Mouse (Mus musculus) spleen, postnatal 36 days (tissue): ENCODE measurements at regions not wholly inside any gene's neighbourhood (a gene's known extent, or its start where the extent isn't known, plus 50 kb on each side); places are given as distances from the start of the nearest gene placed in this dataset.

Experiments used
- DNase-seq, 2 experiments: peaks; one replicate each; pipeline ENCODE4 v3.0.0; 2022; ENCODE audit warnings: low spot score in 2 of 2, mixed read lengths in 1 of 2

GRCm38 (mm10) chr11:114551262-114551661, 117.1 kb upstream of the Rpl38 start:
- no peak for DNase-seq

- DNase-seq = no peak
Observed at GRCm38 (mm10) chr11:114548658-114549057, 119.7 kb upstream of the Rpl38 start.

DNA sequence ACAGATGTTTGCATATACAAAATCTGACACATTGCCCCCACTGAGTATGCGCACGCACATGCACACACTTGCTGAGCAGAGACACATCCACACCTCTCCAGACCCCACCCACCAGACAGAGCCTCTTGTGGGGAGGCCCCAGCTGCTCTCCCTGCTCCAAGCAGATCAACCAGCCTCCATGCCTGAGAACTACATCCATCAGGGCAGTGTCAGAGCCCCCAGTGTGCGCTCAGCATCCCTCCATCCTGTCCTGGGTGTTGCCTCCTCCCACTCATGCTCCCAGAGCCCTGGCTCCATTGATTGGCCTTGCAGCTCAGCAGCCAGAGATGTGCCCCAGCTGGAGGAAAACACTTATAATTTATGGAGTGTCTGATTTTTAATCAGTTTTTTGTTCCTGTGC, 124.1 kb upstream of the Rpl38 start:
- DNase-seq = no peak

- DNase-seq = no peak
Observed at GRCm38 (mm10) chr11:114542167-114542566, 126.2 kb upstream of the Rpl38 start.

GRCm38 (mm10) chr11:114540503-114540902, 127.8 kb upstream of the Rpl38 start:
- DNase-seq = no peak

DNA sequence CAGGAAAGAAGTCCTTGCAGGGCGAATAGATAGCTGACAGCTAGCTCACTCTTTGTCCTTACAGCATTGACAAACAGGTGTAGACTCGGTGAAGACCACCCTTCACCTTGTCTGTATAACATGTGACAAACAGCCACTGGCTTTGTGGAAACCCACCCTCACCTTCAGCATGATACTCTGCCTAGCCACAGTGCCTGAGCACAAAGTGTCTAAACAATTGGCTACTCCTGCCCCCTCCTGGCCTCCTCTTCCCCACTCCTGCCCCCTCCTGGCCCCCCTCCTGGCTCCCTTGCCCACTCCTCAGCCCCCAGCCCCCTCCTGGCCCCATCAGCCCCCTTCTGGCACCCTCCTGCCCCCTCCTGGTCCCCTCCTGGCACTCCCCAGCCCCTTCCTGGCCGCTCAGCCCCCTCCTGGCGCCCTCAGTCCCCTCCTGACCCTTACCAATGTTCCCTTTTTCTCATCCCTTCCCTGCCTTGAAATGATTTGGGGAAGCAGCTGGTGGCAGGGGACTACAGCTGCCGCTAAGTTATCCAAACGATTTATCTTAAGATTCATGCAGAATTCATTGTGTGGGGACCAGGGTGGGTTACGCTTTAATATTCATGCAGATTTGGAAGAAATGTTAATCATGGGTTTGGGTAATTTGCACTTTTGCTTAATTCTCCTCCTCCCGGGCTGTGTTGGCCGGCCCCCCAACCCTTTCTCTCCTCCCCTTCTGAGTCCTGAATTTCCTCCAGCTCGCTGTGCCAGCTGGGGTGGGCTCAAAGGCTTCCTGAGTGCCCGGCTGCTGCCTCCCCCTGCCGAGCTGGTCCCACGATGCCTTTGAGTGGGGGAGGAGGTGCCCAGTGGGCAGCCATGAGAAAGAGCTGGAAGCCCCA, 131.5 kb upstream of the Rpl38 start:
- no peak for DNase-seq

DNA sequence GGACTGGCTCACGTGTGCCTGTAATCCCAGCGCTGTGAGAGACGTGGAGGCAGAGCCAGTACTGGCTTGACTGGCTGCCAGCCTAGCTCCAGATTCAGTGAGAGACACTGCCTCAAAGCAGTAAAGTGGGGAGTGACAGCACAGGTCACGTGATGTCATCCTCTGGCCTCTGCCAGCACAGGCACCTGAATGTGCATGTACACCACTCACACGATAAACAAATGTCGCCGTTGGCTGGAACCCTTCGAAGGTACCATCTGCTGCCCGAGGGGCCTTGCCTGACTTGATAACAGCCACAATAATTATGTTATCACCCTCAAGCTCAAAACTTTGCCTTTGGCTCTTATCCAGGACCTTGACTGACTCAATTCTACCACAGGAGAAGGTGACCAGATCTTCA, 132.4 kb upstream of the Rpl38 start:
- DNase-seq = no peak

DNA sequence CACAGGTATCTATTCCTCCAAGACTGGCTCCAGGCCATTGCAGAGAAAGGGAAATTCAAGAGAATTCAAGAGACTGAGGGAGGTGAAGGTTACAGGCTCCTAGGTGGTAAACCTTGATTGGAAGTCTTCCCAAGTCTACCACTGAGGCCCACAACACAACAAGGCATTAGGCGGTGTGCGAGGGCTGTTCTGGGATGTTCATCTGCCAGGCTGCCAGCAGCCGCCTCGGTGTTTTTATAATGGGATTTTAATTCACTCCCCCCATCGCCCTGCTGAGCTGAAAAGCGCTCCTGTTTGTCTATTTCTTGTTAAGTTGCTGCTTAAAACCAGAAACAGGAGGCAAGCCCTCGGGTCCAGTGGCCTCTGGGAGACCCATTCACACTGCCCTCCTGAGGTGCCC, 133.9 kb upstream of the Rpl38 start:
- DNase-seq = no peak

GRCm38 (mm10) chr11:114531241-114531765, 137.0 kb upstream of the Rpl38 start:
- DNase-seq = no peak

GRCm38 (mm10) chr11:114528937-114529772, 139.2 kb upstream of the Rpl38 start:
- DNase-seq = no peak

GRCm38 (mm10) chr11:114523444-114524238, 144.7 kb upstream of the Rpl38 start:
- DNase-seq = peak; percentile 12 to 19

- no peak for DNase-seq
Observed at GRCm38 (mm10) chr11:114515278-114515677, 153.0 kb upstream of the Rpl38 start.

DNA sequence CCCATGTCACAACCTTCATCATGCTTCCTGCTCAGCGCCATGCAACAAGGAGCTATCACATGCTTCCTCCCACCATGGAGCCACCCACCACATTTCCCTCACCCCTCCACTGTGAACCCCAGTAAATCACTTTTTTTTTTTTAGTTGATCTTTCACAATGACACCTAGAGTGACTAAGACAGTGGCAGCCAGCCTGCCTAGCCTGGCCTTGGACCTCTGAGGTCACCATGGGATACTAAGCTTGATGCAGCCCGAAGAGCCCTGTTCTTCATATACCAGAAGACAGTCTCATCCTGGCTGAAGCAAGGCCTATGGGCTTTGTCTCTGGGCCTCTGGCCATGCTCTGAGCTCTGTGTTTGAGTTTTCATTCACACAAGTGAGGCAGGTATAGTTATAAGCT, 154.2 kb upstream of the Rpl38 start:
- DNase-seq = no peak

GRCm38 (mm10) chr11:114513446-114513845, 154.9 kb upstream of the Rpl38 start:
- DNase-seq = no peak

DNA sequence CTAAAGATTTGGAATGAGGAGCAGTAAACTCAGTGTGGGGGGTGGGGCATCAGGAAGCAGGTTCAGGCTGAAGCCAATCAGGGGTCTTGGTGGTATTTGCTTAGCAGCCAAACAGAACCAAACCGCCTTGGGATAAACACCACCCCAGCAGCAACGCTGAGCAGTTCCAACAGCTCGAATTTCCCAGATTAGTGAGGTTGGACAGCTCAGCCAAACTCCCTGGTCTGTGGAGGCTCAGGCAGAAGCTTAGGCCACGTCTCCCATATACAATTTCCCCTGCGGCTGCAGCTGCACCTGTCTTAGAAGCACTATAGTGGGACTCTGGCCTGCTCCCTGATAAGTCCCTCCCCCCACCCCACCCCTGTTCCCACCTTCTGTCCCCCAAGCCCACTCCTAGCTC, 156.3 kb upstream of the Rpl38 start:
- DNase-seq = no peak

GRCm38 (mm10) chr11:114502562-114502961, 165.8 kb upstream of the Rpl38 start:
- DNase-seq = no peak

- DNase-seq = no peak
Observed at GRCm38 (mm10) chr11:114501869-114502540, 166.3 kb upstream of the Rpl38 start.

DNA sequence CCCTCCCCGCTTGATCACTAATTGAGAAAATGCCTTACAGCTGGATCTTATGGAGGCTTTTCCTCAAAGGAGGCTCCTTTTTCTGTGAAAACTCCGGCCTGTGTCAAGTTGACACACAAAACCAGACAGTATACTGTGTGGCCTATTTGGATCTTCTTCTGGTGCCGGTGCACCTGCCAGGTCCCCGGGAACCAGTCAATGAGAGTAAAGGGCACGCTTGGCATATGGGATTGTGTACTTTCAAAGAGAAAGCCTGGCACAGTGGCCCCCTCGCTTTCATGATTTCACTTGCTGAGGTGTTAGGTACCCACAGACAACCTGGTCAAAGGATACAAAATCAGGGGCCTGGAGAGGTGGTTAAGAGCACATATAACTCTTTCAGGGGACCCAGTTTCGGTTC, 167.9 kb upstream of the Rpl38 start:
- DNase-seq = no peak

- no peak for DNase-seq
Observed at GRCm38 (mm10) chr11:114499665-114500064, 168.7 kb upstream of the Rpl38 start.

- DNase-seq = no peak
Observed at GRCm38 (mm10) chr11:114495520-114495921, 172.8 kb upstream of the Rpl38 start.

DNA sequence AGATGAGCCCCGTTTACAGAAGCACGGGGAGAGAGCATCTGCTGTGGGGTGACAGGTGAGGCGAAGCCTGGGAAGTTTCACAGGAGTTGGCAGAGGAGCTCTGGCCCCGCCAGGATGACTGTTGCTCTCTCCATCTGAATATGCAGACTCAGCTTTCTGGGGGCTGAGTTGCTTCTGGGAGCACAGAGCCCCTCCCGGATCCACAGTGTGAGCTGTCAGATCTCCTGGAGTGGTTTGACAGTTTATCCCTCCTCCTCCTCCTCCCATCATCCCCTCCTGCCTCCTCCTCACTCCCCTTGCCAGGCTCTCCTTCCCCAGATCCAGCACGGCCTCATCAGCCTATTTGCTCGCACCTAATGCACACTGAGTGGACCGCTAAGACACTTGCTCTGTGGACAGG, 181.9 kb upstream of the Rpl38 start:
- DNase-seq = no peak
